Mouse (Mus musculus): ENCODE measurements around the gene Sarm1. TPM values are rescaled to one million over a fixed set of nuclear protein-coding genes. Genes with fewer than 3 reads are reported as not detected.

The Sarm1 gene
- total and polyA plus RNA-seq, 3 experiments = 0.50 to 1.1 (median 0.55) TPM

- no peak for TF ChIP-seq MAX (IDR thresholded peaks at IDR 0.05; ENCODE audit: low read length)
- TF ChIP-seq ZNF384 (IDR thresholded peaks at IDR 0.05; ENCODE audit: low read depth, low read length) = no peak
- no peak for TF ChIP-seq USF2 (conservative IDR thresholded peaks at IDR 0.05; ENCODE audit: low read depth, low read length)
- TF ChIP-seq TBP (conservative IDR thresholded peaks at IDR 0.05; ENCODE audit: low read depth, low read length) = no peak
- no peak for TF ChIP-seq CHD1 (IDR thresholded peaks at IDR 0.05; ENCODE audit: low read depth, low read length)
- TF ChIP-seq USF1 (IDR thresholded peaks at IDR 0.05; ENCODE audit: low read depth, low read length) = no peak
- no peak for TF ChIP-seq TCF12 (IDR thresholded peaks at IDR 0.05; ENCODE audit: low read depth, low read length)
- no peak for TF ChIP-seq JUN (IDR thresholded peaks at IDR 0.05; ENCODE audit: insufficient read depth, low read depth, low read length)
- TF ChIP-seq MAZ (IDR thresholded peaks at IDR 0.05; ENCODE audit: low read depth, low read length) = no peak
- TF ChIP-seq SIN3A (IDR thresholded peaks at IDR 0.05; ENCODE audit: low read length) = no peak
- no peak for TF ChIP-seq NRF1 (IDR thresholded peaks at IDR 0.05; ENCODE audit: low read depth, low read length)
- no peak for TF ChIP-seq ZC3H11A (IDR thresholded peaks at IDR 0.05; ENCODE audit: low read depth, low read length)
- no peak for TF ChIP-seq BHLHE40 (IDR thresholded peaks at IDR 0.05; ENCODE audit: low read depth, low read length)
- TF ChIP-seq POLR2A (IDR thresholded peaks at IDR 0.05; ENCODE audit: low read depth, low read length) = no peak
- no peak for TF ChIP-seq KAT2A (IDR thresholded peaks at IDR 0.05; ENCODE audit: insufficient replicate concordance, low read length)
- no peak for DNase-seq (ENCODE audit: extremely low read depth)
- in situ Hi-C loops (cut with MboI; ENCODE audit: low pct_ligation_motif_present, low pct_unique_long_range_greater_than_20kb, low sequenced_read_pairs) (no loop called here), dilution Hi-C loops (cut with MboI; ENCODE audit: extremely low pct_ligation_motif_present, extremely low pct_unique_long_range_greater_than_20kb, low sequenced_read_pairs) (no loop called here)
- Histone ChIP-seq H3K9me3 (replicated peaks; ENCODE audit: low read length) (no peaks in the 10 kb centered on the region), H3K9ac (ENCODE audit: insufficient read depth, low read depth) (no peak overlapping the region), H3K27me3 (replicated peaks) (peaks cover 6% of the 10 kb centered on the region), H3K27ac (ENCODE audit: insufficient read depth, low read depth) (no peak overlapping the region), H3K4me2 (ENCODE audit: insufficient read depth, low read depth, poor library complexity, severe bottlenecking) (no peak overlapping the region), H3K4me3 (replicated peaks in 1 of 3; ENCODE audit: low read depth in 2 of 3, low read length in 2 of 3, poor library complexity in 1 of 3) (no peak overlapping the region), H3K79me2 (replicated peaks; ENCODE audit: control insufficient read depth, extremely low read depth, insufficient read depth, poor library complexity, severe bottlenecking) (no peaks in the 10 kb centered on the region), H3K36me3 (replicated peaks in 1 of 2; ENCODE audit: control insufficient read depth in 1 of 2, insufficient read depth in 1 of 2, low read length in 1 of 2) (no peaks in the 10 kb centered on the region), H3K4me1 (ENCODE audit: control insufficient read depth in 1 of 2, insufficient read depth in 2 of 2) (peaks cover 16 to 25% of the 10 kb centered on the region in 2 experiments)
Measured at GRCm38 (mm10) chr11:78437182-78437581, 60.4 kb downstream of the Sarm1 start.

- dilution Hi-C loops (cut with MboI; ENCODE audit: extremely low pct_ligation_motif_present, extremely low pct_unique_long_range_greater_than_20kb, low sequenced_read_pairs) = no loop called here
- Histone ChIP-seq H3K36me3 (replicated peaks in 1 of 2; ENCODE audit: control insufficient read depth in 1 of 2, insufficient read depth in 1 of 2, low read length in 1 of 2) (no peaks in the 10 kb centered on the region), H3K27me3 (replicated peaks) (peaks cover 6% of the 10 kb centered on the region), H3K9me3 (replicated peaks; ENCODE audit: low read length) (no peaks in the 10 kb centered on the region), H3K4me1 (ENCODE audit: control insufficient read depth in 1 of 2, insufficient read depth in 2 of 2) (peaks cover 16 to 29% of the 10 kb centered on the region in 2 experiments), H3K4me2 (ENCODE audit: insufficient read depth, low read depth, poor library complexity, severe bottlenecking) (no peak overlapping the region), H3K27ac (ENCODE audit: insufficient read depth, low read depth) (no peak overlapping the region), H3K79me2 (replicated peaks; ENCODE audit: control insufficient read depth, extremely low read depth, insufficient read depth, poor library complexity, severe bottlenecking) (no peaks in the 10 kb centered on the region), H3K9ac (ENCODE audit: insufficient read depth, low read depth) (no peak overlapping the region), H3K4me3 (replicated peaks in 1 of 3; ENCODE audit: low read depth in 2 of 3, low read length in 2 of 3, poor library complexity in 1 of 3) (no peak overlapping the region)
- peak; percentile 54 for DNase-seq (ENCODE audit: extremely low read depth)
- in situ Hi-C loops (cut with MboI; ENCODE audit: low pct_ligation_motif_present, low pct_unique_long_range_greater_than_20kb, low sequenced_read_pairs) = no loop called here
- peak; percentile 45; the same call in 1 of the 2 replicates for TF ChIP-seq TCF12 (IDR thresholded peaks at IDR 0.05; ENCODE audit: low read depth, low read length)
- no peak for TF ChIP-seq POLR2AphosphoS2 (IDR thresholded peaks at IDR 0.05; ENCODE audit: low read depth, low read length)
- no peak for TF ChIP-seq EP300 (IDR thresholded peaks at IDR 0.05; ENCODE audit: low read length)
- no peak for TF ChIP-seq PAX5 (IDR thresholded peaks at IDR 0.05; ENCODE audit: low read length)
- no peak for TF ChIP-seq ZMIZ1 (IDR thresholded peaks at IDR 0.05; ENCODE audit: low read depth, low read length)
- TF ChIP-seq JUN (IDR thresholded peaks at IDR 0.05; ENCODE audit: insufficient read depth, low read depth, low read length) = no peak
- no peak for TF ChIP-seq RCOR1 (conservative IDR thresholded peaks at IDR 0.05; ENCODE audit: low read depth, low read length)
- no peak for TF ChIP-seq ZKSCAN1 (IDR thresholded peaks at IDR 0.05; ENCODE audit: borderline replicate concordance, low read depth, low read length)
- no peak for TF ChIP-seq ZC3H11A (IDR thresholded peaks at IDR 0.05; ENCODE audit: low read depth, low read length)
- no peak for TF ChIP-seq MAX (IDR thresholded peaks at IDR 0.05; ENCODE audit: low read length)
- TF ChIP-seq MXI1 (IDR thresholded peaks at IDR 0.05; ENCODE audit: low read depth, low read length) = no peak
- 0 out of 2 replicates have a peak, but pooled peaks have one; percentile 16 for TF ChIP-seq NRF1 (IDR thresholded peaks at IDR 0.05; ENCODE audit: low read depth, low read length)
- TF ChIP-seq TBP (conservative IDR thresholded peaks at IDR 0.05; ENCODE audit: low read depth, low read length) = no peak
- TF ChIP-seq BHLHE40 (IDR thresholded peaks at IDR 0.05; ENCODE audit: low read depth, low read length) = no peak
- TF ChIP-seq NELFE (IDR thresholded peaks at IDR 0.05; ENCODE audit: low read depth, low read length) = peak; percentile 40; the same call in 1 of the 2 replicates
- TF ChIP-seq CTCF (conservative IDR thresholded peaks at IDR 0.05 in 1 of 2, IDR thresholded peaks at IDR 0.05 in 1 of 2; ENCODE audit: low read depth in 2 of 2, low read length in 2 of 2) = peak; percentile 81 to 87
- TF ChIP-seq POLR2A (IDR thresholded peaks at IDR 0.05; ENCODE audit: low read depth, low read length) = no peak
- no peak for TF ChIP-seq UBTF (IDR thresholded peaks at IDR 0.05; ENCODE audit: low read depth, low read length)
- 0 out of 2 replicates have a peak, but pooled peaks have one; percentile 40 for TF ChIP-seq SIN3A (IDR thresholded peaks at IDR 0.05; ENCODE audit: low read length)
- no peak for TF ChIP-seq USF2 (conservative IDR thresholded peaks at IDR 0.05; ENCODE audit: low read depth, low read length)
- TF ChIP-seq ZNF384 (IDR thresholded peaks at IDR 0.05; ENCODE audit: low read depth, low read length) = no peak
- no peak for TF ChIP-seq CHD2 (IDR thresholded peaks at IDR 0.05; ENCODE audit: low read length)
- TF ChIP-seq MEF2A (IDR thresholded peaks at IDR 0.05; ENCODE audit: borderline replicate concordance, low read depth, low read length) = peak; percentile 39; the same call in 1 of the 2 replicates
- TF ChIP-seq KAT2A (IDR thresholded peaks at IDR 0.05; ENCODE audit: insufficient replicate concordance, low read length) = no peak
- TF ChIP-seq MAZ (IDR thresholded peaks at IDR 0.05; ENCODE audit: low read depth, low read length) = no peak
- 0 out of 2 replicates have a peak, but pooled peaks have one; percentile 54 for TF ChIP-seq MYC (IDR thresholded peaks at IDR 0.05; ENCODE audit: low read depth, low read length)
- no peak; the same call in 1 of the 2 replicates for TF ChIP-seq HCFC1 (IDR thresholded peaks at IDR 0.05; ENCODE audit: low read depth, low read length)
- TF ChIP-seq USF1 (IDR thresholded peaks at IDR 0.05; ENCODE audit: low read depth, low read length) = no peak
Measured at GRCm38 (mm10) chr11:78435776-78436349, 61.7 kb downstream of the Sarm1 start.

All from CH12.LX (cell line).